Mouse (Mus musculus): ENCODE results near the gene Papss1. TPM values are rescaled to one million over a fixed set of nuclear protein-coding genes. Genes with fewer than 3 reads are reported as not detected.

Gene Papss1
- polyA plus RNA-seq (2015; fragmentation: Nextera tagmentation; extraction: Ambion mirVana) = 71.1 and 82.8 TPM in 2 replicates

GRCm38 (mm10) chr3:131564430-131565256 is at the start of gene Papss1:
Gene Papss1, plus strand, starts transcription at chr3:131564768.

Other genes with a start within 250 kb of the Papss1 start
- 3.8 and 4.5 TPM in 2 replicates for gene Sgms2, start 73.4 kb upstream of the Papss1 start, polyA plus RNA-seq (2015; fragmentation: Nextera tagmentation; extraction: Ambion mirVana)